Mouse (Mus musculus): Measurements from ENCODE around the gene Atg2b. TPM values are rescaled to one million over a fixed set of nuclear protein-coding genes. Genes with fewer than 3 reads are reported as not detected.

Atg2b gene
- total RNA-seq, 2 experiments from 2014 or later = 45.0 to 46.2 TPM

GRCm38 (mm10) chr12:105687416-105687815 is 2.4 kb upstream of the Atg2b start:
- DNase-seq (ENCODE audit: low spot score in 2 of 2) = no peak
- intact Hi-C loops (cut with DNase I) = loop anchor here (5.0 kb wide), 1 partner anchor 95 kb away; the partner anchor contains the start of gene Papola

GRCm38 (mm10) chr12:105686791-105687190 is 1.8 kb upstream of the Atg2b start:
- DNase-seq (ENCODE audit: low spot score in 2 of 2) = no peak
- intact Hi-C loops (cut with DNase I) = loop anchor here (5.0 kb wide), 1 partner anchor 96 kb away; the partner anchor contains the start of gene Papola

- intact Hi-C loops (cut with DNase I) = no loop called here
These were observed 794 bp downstream of the Atg2b start, which contains the start of gene Gskip for GRCm38 (mm10) chr12:105683933-105684901. TSS of gene Gskip (plus strand) at chr12:105684829.

GRCm38 (mm10) chr12:105678762-105679161 is 6.2 kb downstream of the Atg2b start:
- intact Hi-C loops (cut with DNase I) = no loop called here
- DNase-seq (ENCODE audit: low spot score in 2 of 2) = no peak

More at GRCm38 (mm10) chr12:105683933-105684901, 794 bp downstream of the Atg2b start, which contains the start of gene Gskip:
- peak; percentile 24 to 31 for DNase-seq (ENCODE audit: low spot score in 2 of 2)

- intact Hi-C loops (cut with DNase I) = no loop called here
- no peak for DNase-seq (ENCODE audit: low spot score in 2 of 2)
These were observed 6.8 kb downstream of the Atg2b start for GRCm38 (mm10) chr12:105678211-105678610.

- intact Hi-C loops (cut with DNase I) = no loop called here
- no peak for DNase-seq (ENCODE audit: low spot score in 2 of 2)
These were observed 8.7 kb downstream of the Atg2b start for GRCm38 (mm10) chr12:105676274-105676673.

- DNase-seq (ENCODE audit: low spot score in 2 of 2) = no peak
- intact Hi-C loops (cut with DNase I) = no loop called here
These were observed 29.2 kb downstream of the Atg2b start for GRCm38 (mm10) chr12:105655850-105656249.

- intact Hi-C loops (cut with DNase I) = no loop called here
- DNase-seq (ENCODE audit: low spot score in 2 of 2) = no peak
These were observed 42.2 kb downstream of the Atg2b start for GRCm38 (mm10) chr12:105642770-105643321.

GRCm38 (mm10) chr12:105637554-105637953 is 47.5 kb downstream of the Atg2b start:
- intact Hi-C loops (cut with DNase I) = no loop called here
- no peak for DNase-seq (ENCODE audit: low spot score in 2 of 2)

GRCm38 (mm10) chr12:105636551-105636950 is 48.5 kb downstream of the Atg2b start:
- intact Hi-C loops (cut with DNase I) = no loop called here
- DNase-seq (ENCODE audit: low spot score in 2 of 2) = no peak

GRCm38 (mm10) chr12:105634374-105635067 is 50.5 kb downstream of the Atg2b start:
- no peak for DNase-seq (ENCODE audit: low spot score in 2 of 2)
- intact Hi-C loops (cut with DNase I) = no loop called here

- peak in 1 of 2 experiments; percentile 49 for DNase-seq (ENCODE audit: low spot score in 2 of 2)
- intact Hi-C loops (cut with DNase I) = no loop called here
These were observed 59.2 kb downstream of the Atg2b start for GRCm38 (mm10) chr12:105625798-105626197.

GRCm38 (mm10) chr12:105622981-105623539 is 62.0 kb downstream of the Atg2b start:
- intact Hi-C loops (cut with DNase I) = no loop called here
- no peak for DNase-seq (ENCODE audit: low spot score in 2 of 2)

- intact Hi-C loops (cut with DNase I) = no loop called here
These were observed 63.0 kb downstream of the Atg2b start for GRCm38 (mm10) chr12:105622048-105622447.

GRCm38 (mm10) chr12:105613559-105613958 is 71.5 kb downstream of the Atg2b start:
- intact Hi-C loops (cut with DNase I) = loop anchor here (5.0 kb wide), 1 partner anchor 181 kb away; no protein-coding TSS in a partner anchor
- DNase-seq (ENCODE audit: low spot score in 2 of 2) = peak in 1 of 2 experiments; percentile 57

More at GRCm38 (mm10) chr12:105622048-105622447, 63.0 kb downstream of the Atg2b start:
- no peak for DNase-seq (ENCODE audit: low spot score in 2 of 2)

GRCm38 (mm10) chr12:105611748-105612147 is 73.3 kb downstream of the Atg2b start:
- peak; percentile 59 to 67 for DNase-seq (ENCODE audit: low spot score in 2 of 2)
- intact Hi-C loops (cut with DNase I) = loop anchor here (1.0 to 5.0 kb wide), 2 partner anchors 113 to 179 kb away; no protein-coding TSS in a partner anchor

- no peak for DNase-seq (ENCODE audit: low spot score in 2 of 2)
- intact Hi-C loops (cut with DNase I) = loop anchor here (1.0 to 5.0 kb wide), 2 partner anchors 113 to 179 kb away; no protein-coding TSS in a partner anchor
These were observed 74.0 kb downstream of the Atg2b start for GRCm38 (mm10) chr12:105611045-105611444.

- intact Hi-C loops (cut with DNase I) = no loop called here
- no peak for DNase-seq (ENCODE audit: low spot score in 2 of 2)
These were observed 78.1 kb downstream of the Atg2b start for GRCm38 (mm10) chr12:105606881-105607280.

GRCm38 (mm10) chr12:105605212-105605611 is 79.8 kb downstream of the Atg2b start:
- DNase-seq (ENCODE audit: low spot score in 2 of 2) = no peak
- intact Hi-C loops (cut with DNase I) = no loop called here
